Mouse (Mus musculus): ENCODE data around the gene Cuzd1.
A peak's percentile ranks its signal among the peaks of the same experiment; 100 is the strongest.

The Cuzd1 gene

DNA sequence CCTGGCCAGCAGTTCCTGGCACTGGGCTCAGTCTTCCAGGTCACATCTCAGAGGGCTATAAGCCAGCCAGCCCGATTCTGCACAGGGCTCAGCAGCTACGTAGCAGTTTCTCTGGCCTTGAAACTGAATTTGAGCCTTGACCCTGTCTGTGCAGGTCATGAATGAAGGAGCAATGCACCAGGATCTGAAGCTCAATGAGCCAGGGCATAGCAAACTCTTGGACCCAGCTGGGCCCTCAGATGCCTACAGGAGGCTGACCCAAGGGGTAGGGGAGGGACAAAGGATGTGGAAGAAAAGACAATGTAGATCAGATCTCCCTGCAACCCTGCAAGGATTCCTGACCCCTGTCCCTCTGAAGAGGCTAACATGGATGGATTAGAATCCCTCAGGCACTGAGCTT lies at the start of gene Cuzd1:
Cuzd1 (minus strand) TSS at position 101 of the 400 bp plus-strand sequence.
- no peak for DNase-seq (ENCODE audit: low read depth)

DNA sequence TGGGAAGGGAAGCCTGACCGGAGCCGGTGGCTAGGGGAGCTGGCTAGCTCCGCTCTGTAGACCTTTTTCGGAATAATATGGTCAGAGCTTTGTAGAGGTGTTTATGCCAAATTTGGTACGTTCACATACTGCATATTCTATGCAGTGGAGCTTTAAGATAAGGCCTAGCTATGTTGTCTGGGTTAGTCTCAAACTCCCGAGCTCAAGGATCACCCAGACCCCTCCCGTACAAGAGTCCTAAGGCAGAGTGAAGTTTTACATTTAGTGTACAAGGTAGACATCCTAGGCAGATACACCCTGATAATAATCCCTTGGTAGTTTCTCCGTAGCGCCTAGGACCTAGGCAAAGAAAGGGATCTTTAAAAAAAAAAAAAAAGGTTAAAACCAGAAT lies 49.4 kb upstream of the Cuzd1 start:
- no peak for DNase-seq (ENCODE audit: low read depth)

DNA sequence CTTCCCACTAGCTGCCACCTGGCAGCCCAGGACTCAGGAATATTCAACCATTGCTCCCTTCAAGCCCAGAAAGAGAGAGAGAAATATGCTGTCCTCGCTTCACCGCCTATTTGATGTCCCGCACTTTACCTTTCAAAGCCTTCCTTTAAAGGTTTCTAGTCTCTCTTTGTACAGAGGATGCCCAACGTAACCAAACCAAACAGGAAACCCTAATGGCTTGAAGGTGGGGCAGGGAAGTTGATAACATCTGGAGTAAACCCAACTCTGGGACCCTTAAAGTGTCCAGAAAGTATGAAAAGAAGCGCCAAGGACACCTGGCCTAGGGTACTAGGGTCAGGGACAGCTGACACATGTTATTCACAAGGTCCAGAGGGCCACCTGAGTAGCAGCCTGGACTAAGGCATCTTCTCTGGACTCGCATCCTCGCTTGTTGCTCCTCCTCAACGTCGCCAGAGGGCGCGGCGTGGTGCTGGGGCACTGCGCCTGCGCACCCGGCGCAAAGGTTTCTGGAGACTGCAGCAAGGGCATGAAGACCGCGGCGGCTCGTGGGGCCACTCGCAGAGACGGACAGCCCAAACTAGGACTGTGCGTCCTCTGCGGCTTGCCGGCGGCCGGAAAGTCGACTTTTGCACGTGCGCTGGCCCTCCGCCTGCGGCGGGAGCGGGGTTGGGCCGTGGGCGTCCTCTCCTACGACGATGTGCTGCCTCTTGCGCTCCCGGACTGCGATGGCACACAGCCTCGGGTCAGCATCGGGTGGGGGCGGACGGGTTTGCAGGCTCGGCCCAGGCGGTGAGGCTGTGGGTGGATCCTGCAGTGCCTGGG lies 48.8 kb upstream of the Cuzd1 start, which contains the start of gene Pstk:
Pstk (plus strand) TSS at position 494 of the 822 bp plus-strand sequence.
- peak; percentile 93 for DNase-seq (ENCODE audit: low read depth)

DNA sequence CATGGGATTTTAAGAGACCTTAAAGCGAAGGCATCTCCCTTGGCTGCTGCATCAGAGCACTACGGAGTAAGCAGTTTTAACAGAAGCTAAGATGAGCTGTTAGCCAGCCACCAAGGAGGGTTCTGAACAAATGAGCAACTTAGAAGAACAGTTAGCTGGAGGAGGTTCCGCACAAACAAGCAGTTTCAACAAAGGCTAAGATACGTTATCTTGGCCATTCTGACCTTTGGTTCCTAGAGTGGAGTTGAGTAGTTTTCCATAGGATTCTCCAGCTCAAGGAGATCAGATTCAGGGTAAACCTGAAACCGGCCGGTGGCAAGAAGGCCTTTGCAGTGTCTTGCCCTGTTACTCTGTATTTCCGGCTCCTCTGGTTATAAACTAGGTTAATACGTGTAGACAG lies 42.0 kb upstream of the Cuzd1 start:
- DNase-seq (ENCODE audit: low read depth): no peak

DNA sequence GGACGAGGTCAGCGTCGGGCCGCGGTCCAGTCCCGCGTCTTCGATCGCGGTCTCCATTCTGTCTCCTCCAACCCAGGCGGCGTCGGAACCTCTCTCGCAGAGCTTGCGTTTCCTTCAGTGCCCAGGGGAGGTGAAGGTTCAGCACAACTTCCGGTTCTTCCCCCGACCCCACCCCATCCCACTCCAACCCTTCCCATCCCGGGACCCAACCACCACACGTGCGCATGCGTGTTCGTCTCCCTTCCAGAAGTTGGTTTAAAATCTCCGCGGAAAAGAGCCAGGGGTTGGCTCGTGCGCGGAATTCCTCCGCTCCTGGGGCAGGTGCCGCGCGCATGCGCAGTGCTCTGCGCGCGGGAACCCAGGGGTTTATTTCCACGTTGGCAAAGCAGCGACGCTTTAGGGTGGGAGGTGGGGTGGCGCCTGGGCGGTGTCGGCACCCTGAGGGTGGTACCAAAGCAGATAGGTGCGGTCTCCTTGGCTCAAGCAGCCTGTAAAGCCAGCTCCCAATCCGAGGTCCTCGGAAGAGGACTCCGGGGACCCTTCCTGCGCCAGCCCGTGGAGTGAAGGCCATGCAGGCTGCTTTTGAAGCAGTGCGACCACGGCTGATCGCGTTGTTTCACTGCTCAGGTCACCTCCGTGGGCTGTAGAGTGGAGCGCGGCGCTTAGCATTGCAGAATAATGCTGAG lies 40.7 kb upstream of the Cuzd1 start, which contains the start of gene 2310057M21Rik:
2310057M21Rik (minus strand) TSS at position 145 of the 686 bp plus-strand sequence.
- peak; percentile 93 for DNase-seq (ENCODE audit: low read depth)

DNA sequence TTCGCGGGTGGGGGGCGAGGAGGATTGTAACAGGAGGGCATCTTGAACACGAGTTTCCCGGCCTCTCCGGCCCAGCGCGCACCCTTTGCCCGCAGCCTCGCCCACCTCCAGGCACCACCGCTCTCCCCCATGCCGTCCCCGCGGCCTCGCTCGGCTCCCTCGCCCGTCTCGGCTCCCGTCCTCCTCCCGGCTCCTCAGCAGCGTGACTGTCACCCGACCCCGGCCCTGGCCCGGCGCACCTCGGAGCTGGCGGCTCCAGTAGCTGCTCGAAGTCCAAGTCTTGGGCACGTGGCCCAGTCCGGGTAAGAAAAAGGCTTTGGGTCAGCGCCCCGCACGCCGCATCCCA lies 40.1 kb upstream of the Cuzd1 start:
- DNase-seq (ENCODE audit: low read depth): no peak

DNA sequence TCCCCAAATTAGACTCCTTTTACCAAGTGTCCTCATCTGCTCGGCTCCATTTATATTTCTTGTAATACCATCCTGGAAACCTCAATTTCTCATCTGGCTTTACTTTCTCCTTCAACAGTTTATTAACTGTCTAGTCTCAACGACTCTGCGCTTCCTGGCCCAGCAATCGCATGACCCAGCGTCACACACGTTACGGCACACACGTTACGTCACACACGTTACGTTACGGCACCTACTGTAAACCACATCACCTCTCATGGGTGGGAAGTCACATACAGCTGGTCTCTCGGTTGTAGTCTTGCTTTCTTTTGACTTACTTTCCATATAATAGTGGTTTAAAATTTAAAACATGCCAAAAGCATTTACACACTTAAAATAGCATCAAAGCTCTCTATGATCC lies 34.0 kb upstream of the Cuzd1 start:
- no peak for DNase-seq (ENCODE audit: low read depth)

DNA sequence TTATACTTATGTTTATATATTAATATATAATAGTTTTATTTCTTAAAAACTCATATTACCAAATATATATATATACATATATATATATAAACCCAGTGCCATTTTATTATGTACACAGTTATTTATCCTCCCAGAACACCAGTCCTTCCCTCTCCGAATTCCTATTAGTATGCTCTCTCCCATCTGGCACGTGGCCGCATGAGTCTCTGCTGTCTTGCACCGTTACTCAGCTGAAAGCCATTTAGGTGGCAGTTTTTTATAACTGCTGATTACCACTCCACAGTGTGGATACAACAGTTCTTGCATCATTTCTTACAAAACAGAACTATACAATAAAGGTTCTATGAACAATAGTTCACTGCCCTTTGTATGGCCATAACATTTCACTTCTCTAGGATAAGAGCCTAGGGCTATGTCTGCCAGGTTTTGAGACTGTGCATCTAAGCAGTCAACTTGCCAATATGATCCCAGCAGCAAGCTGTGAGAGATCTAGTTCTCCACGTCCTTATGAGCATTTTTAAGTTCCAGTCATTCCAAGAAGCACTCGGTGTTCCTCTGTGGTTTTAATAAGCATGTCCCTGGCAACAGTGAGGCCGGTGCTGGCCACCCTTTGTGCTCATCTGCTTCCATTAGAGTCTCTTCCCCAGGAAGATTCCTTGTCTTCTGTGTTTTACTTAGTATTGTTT lies 23.9 kb upstream of the Cuzd1 start:
- no peak for DNase-seq (ENCODE audit: low read depth)

DNA sequence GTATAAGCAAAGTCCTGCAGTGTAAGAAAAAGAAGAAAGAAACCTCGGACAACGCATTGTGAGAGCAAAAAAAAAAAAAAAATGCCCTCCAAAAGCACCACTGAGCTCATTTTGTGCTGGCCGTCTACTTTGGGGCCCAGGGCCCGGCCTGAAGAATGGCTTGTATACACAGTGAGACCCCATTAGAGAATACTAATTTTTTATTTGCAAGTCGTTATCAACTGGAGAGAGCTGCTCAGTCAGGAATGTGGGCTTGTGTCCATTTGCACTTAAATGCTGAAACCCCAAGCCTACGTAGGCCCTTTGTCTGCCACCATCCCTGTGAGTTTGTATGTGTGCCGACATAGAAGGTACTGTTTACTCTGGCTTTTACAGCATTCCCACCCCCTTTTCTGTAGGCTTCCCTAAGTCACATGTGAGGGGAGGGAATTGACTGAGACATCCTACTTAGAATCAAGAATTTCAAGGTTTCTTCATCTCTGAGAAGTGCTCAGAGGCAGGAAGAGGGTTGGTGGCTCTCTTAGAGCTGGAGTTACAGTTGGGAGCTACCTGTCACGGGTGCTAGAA lies 15.5 kb upstream of the Cuzd1 start:
- DNase-seq (ENCODE audit: low read depth): no peak

DNA sequence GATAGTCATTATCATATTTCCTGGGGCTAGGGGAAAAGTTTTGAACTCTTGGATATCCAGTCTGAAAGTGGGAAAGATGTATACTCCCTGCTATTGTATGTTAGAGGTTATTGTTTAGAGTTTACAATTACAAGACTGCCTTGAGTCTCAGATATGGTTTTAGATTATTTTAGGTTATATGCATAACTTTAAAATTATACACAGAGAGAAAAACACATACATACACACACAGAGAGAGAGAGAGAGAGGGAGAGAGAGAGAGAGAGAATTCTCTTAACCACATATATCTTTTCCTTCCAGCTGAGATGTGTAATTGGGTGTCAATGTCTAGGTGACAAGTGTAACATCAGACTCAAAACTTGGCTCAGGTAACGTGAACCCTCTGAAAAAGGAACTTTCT lies 11.5 kb upstream of the Cuzd1 start, which contains the start of gene Fam24a:
Fam24a (plus strand) TSS at position 301 of the 400 bp plus-strand sequence.
- DNase-seq (ENCODE audit: low read depth): no peak

DNA sequence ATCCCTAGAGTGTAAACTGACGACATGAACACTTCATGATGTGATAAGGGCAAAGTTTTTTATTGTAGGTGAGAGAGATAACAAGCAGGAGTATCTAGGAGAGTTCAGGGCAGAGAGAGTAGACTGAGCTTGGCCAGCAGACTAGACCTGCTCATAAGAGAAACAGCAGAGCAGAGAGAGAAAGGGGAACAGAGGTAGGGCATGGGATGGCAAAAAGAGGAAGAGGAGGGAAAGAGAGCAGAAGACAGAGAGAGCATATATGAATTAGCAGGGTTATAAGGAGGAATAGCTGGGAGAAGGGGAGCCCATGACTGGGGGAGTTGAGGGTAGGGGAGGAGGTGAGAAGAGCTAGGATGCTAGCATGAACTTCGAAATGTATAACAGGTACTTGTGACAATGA lies 9.6 kb upstream of the Cuzd1 start:
- DNase-seq (ENCODE audit: low read depth): no peak

DNA sequence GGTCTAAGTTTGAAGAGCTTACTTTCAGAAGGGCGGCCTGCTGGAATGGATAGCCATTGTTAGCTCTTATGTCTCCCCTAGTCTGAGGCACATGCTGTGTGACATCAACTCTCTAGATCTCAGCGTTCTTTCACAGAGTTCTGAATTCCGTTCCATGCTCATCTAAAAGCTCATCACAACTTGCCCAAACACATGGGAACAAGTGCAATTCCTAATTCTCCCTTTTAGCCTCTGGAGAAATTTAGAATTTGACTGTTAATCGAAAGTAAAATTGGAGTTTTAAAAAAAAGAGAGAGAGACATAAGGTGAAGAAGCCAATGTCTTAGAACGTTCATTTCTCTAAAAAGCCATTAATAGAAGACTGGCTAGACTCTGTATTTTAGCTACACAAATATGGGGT lies 7.3 kb upstream of the Cuzd1 start, which contains the start of gene Fam24b:
Fam24b (minus strand) TSS at position 101 of the 400 bp plus-strand sequence.
- DNase-seq (ENCODE audit: low read depth): no peak

DNA sequence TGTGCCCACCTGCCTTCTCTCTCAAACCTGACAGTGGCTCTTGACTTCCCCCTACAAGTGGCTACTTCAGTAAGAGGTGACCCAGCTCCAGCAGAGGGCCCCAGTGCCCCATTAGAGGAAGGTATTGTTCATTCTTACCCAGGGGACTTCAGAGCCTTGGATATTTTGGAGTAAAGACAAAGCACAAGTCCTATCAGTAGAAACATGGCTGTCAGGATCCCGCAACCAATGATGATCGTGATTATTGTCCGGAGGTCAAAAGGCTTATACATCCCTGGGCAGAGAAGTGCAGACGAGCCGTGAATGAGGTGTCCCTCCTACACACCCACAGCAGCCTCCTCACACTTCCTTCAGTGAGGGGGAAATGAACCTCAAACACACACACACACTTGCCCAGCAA lies 5.0 kb upstream of the Cuzd1 start:
- no peak for DNase-seq (ENCODE audit: low read depth)

DNA sequence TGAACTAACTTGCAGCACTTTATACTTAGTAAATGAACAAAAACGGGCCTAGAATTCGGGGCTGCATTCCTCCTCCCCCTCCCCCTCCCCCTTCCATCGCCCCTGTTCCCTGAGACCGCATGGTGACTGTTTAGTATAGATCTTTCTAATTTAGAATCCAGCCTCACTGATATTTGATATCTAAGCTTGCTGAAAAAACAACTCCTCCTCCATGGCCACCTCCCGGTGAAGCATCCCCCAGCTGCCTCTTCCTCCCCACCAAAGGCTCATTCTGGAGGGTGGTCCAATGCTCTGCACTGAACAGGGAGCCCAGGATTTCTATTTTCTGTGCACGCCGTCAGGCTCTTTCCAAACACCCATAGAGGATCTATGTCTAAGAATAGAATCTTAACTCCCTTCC lies 3.8 kb downstream of the Cuzd1 start:
- DNase-seq (ENCODE audit: low read depth): no peak

DNA sequence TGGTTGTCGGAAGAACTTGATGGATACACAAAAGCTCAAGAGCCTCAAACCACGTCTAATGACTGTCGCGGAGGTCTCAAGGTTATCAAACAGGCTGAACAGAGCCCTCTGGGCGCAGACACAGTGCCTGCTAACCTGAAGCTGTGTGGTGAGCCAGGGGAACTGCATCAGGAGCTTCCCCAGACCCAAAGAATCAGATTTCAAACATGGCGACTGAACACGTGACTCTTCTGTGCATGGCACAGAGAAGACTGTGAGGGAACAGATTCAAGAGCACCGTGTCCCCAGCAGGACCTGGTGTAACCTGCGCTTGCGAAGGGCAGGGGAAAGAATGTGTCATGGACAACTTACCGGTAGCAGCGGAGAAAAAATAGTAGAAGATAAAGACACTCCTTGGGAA lies 4.5 kb downstream of the Cuzd1 start:
- no peak for DNase-seq (ENCODE audit: low read depth)

DNA sequence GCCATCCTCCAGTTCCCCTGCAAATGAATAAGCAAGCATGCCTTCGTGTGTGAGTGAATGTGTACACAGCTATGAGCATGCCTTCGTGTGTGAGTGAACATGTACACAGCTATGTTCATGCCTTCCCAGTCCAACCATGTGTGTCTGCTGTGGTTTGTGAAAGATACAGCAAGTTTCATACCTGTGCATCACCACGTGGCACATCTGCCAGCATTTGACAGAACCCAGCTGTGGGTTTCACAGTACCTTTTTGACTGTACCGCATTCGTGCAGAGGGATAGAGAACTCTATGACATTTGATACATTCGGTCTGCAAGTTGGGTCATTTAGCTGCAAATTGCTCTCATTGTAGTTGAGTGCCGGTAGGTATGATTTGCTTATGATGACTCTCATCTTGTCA lies 7.6 kb downstream of the Cuzd1 start:
- DNase-seq (ENCODE audit: low read depth): no peak

DNA sequence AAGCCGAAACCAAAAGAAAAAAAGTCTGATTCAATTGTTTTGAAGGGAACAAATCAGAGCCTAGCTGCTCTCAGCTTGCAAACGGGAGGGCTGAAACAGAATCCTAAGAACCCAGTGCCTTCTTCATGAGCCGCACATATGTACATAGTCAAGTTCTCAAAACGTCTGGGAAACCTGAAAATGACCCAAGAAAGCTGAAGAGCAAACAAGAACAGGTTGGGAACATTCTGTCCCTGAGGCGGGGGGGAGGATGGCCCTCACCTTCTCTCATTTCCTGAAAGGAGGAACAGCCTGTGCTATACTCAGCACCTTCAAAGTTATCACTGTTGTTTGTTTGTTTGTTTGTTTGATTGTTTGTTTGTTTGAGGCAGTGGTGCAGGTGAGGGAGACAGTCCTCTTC lies 15.4 kb downstream of the Cuzd1 start:
- no peak for DNase-seq (ENCODE audit: low read depth)

DNA sequence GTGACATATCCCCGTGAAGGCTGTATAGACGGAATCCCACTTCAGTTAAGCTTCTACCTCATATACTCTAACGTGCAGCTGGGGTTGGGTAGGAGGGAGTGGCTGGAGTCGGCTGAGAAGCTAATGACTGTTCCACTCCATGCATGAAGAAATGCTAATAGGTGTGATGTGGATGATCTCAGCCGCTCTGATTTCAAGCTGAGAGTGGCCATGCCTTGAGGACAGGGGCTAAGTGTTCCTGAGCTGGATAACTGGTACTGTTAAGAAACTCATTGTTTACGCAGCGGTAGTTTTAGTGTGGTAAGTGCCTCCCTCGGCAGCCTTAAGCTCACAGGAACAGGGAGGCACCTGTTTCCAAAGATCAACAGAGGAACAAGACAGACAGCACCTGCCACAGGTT lies 18.8 kb downstream of the Cuzd1 start:
- DNase-seq (ENCODE audit: low read depth): no peak

DNA sequence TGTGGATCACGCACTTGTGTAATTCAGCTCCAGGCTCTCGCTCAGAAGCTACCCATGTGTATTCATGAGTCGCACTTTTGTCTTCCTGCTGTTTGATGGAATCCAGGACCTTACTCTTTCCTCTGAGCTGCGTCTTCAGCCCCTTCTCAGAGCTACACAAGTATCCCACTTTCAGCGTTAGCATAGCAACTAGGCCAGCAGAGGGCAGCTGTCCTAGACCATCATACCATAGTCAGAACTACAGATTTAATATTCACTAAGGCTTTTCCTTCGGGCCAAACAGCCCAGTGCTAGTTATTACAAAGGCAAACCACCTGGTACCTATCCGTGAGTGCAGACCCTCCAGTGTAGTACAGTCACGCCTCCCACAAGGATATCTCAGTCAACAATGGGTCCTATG lies 24.9 kb downstream of the Cuzd1 start:
- no peak for DNase-seq (ENCODE audit: low read depth)

DNA sequence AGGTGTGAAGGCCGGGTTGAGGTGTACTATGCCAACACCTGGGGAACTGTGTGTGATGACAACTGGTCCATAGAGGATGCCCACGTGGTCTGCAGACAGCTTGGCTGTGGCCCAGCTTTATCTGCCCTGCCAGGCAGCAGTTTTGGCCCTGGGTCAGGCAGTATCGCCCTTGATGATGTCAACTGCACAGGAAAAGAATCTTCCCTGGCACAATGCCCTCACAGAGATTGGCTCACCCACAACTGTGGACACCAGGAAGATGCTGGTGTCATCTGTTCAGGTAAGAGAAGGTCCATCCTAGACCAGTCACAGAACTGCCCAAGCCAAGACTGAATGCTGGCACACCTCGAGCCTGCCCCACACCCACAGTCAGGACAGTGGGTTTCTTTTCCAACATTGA lies 56.2 kb downstream of the Cuzd1 start:
- no peak for DNase-seq (ENCODE audit: low read depth)

DNA sequence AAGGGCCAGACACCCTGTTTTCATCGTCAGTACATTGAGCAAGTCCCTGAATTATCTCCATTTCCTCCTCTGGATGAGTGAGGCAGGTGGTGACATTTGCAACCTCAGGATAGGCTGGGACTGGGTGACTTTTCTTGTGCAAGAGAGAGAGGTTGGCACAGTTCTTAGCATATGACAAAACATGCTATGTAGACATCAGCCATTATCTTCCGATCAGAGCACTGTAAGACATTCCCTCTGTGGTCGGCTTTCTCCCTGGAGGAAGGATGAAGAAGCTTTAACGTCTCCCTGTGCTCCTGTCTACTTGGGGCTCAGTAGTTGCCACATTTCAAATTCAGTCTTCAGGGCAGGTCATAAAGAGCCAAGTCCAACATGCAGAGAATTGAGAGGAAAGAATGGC lies 57.8 kb downstream of the Cuzd1 start:
- DNase-seq (ENCODE audit: low read depth): no peak

DNA sequence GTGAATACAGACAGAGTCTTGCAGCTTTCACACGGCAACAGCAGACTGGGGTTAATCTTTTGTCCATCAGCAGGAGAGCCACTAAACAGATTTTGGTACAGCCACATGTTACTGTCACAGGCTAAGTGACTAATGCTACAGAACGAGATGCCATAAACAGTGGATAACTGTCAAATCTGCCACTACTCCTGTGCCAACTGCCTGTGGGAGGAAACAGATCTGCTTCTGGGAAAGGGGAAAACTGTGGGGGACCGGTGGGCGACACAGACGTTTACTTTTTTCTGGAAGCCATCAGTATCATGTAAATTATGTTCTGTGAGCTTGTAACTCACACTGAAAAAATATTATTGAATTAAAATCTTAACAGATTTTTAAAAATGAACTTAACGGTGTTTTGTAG lies 61.1 kb downstream of the Cuzd1 start:
- no peak for DNase-seq (ENCODE audit: low read depth)
